Mouse (Mus musculus): ENCODE data around the gene Mbnl2. TPM values are rescaled to one million over a fixed set of nuclear protein-coding genes. Genes with fewer than 3 reads are reported as not detected.

Mbnl2 gene
- total RNA-seq, 2 experiments from 2014 or later: 237 to 252 TPM

DNA sequence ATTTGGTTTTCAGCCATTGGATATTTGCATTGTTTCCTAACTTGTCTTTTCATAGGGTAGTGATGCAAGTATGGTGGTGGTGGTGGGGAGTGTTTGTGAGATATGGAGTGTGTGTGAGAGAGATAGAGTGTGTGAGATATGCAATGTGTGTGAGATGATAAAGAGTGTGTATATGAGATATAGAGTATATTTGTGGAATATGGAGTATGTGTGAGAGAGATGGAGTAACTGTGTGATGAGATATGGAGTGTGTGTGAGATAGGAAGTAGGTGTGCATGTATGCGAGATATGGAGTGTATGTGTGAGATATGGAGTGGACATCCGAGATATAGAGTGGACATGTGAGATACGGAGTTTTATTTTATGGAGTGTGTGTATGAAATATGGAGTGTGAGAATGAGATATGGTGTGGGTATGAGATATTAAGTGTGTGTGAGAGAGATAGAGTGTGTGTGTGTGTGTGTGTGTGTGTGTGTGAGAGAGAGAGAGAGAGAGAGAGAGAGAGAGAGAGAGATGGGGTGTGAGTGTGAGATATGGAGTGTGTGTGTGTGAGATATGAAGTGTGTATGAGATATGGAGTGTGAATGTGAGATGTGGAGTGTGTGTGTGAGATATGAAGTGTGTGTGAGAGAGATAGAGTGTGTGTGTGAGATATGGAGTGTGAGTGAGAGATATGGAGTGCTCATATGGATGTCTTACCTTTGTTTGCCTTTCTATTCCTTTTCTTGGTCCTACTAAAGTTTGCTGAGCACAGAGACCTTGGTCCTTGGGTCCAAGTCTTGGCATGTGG is 188.7 kb downstream of the Mbnl2 start:
- no peak for DNase-seq
- intact Hi-C loops (cut with DNase I): no loop called here

DNA sequence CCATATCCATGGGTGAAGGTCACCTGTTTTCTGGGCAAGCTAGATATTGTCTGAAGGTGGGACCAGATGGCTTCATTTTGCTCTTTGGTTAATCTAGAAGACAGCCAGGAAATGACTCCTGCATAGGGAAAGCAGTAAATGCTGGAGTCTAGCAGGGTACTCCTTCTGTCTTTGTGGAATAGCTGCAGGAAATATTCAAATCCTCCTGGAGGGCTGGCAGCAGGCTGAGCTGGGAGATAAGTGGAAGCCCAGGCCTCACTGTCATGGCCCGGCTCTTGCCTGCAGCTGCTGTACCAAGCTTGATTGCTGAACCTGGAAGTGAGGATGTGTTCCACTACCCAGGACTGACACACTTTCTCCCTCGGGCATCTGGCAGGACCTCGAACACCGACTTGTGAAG is 191.3 kb downstream of the Mbnl2 start:
- intact Hi-C loops (cut with DNase I): no loop called here
- no peak for DNase-seq

DNA sequence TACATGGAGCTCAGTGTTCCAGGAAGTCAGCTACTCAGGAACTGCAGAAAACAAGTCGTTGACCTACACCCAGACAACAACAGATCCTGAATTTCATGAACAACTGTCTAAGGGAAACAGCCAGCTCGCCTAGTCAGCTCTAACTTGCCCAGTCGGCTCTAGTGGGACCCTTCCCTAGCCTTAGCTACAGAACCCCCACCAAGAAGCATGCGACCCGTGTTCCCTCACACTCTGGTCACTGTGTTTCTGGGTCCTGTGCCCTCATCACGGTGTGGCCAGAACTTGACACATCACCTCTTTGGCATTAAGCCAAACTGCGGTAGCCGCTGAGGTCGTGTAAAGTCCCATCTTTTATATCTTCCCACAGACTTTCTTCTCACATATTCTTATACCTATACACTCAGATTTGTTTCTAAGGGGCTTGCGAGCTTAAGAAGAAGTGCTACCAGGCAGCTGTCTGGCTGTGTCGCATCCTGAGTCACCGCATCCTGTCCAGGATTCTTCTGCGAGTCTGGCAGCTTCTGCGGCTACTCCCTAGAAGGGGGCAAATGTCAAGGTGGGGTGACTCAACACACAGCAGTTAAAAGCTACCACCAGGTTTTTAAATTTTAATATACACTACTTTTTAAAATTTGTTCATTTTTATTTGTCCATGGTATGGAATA is 193.8 kb downstream of the Mbnl2 start:
- no peak for DNase-seq
- intact Hi-C loops (cut with DNase I): no loop called here

DNA sequence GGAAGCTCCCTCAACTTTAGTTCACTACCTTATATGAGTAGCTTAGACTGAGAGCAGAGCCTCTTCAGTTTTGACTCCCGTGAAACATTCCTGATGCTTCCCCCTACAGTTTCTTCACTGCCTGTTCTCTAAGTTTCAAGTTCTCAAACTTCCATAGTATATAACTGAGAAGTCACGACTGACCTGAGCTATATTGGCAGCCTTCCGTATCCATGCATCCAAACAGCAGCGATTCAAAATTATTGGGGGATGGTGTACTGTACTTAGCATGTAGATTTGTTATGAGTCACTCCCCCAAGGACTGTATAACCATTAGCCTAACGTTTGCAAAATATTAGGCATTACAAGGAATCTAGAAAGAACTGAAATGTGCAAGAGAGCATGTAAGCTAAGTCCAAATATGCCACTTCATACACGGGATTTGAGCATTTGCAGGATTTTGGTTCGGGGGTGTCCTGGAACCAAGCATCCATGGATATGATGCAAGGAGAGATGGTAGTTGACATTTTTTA is 200.8 kb downstream of the Mbnl2 start:
- intact Hi-C loops (cut with DNase I): loop anchor here (5.0 kb wide), 5 partner anchors 74 to 339 kb away; partner anchors contain the start of gene Mbnl2
- no peak for DNase-seq

DNA sequence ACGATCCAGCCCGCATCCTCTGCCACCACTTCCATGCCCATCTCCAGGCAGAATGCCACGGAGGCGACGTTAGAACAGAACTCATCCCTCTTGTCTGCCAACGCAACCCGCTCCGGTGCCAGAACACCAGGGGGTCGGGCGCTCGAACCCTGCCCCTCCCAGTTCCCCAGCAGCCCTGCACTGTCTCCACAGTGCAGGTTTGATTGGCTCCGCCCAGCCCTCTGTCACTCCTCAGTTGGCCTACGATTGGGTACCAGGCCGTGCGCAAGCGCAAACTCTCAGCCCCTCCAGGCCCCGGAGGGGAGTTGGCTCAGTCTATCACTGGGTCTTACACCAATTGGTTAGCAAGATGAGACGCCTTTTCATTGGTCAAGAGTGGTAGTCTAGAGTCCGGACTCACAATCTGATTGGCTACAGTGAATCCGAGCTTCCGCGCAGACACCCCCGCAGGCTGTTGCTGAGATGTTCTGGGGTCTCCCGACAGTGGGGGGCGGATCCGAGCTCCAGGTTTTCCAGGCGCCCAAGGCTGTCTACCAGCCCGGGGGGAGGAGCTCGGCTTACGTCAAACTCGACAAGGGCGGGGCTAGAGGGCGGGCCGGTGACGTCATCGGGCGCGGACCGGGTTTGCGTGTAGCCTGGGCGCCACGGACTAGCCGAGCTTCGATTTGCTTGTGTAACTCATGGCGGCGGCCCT is 202.0 kb downstream of the Mbnl2 start:
- peak; percentile 99 for DNase-seq
- intact Hi-C loops (cut with DNase I): loop anchor here (5.0 kb wide), 5 partner anchors 75 to 340 kb away; partner anchors contain the start of gene Mbnl2

DNA sequence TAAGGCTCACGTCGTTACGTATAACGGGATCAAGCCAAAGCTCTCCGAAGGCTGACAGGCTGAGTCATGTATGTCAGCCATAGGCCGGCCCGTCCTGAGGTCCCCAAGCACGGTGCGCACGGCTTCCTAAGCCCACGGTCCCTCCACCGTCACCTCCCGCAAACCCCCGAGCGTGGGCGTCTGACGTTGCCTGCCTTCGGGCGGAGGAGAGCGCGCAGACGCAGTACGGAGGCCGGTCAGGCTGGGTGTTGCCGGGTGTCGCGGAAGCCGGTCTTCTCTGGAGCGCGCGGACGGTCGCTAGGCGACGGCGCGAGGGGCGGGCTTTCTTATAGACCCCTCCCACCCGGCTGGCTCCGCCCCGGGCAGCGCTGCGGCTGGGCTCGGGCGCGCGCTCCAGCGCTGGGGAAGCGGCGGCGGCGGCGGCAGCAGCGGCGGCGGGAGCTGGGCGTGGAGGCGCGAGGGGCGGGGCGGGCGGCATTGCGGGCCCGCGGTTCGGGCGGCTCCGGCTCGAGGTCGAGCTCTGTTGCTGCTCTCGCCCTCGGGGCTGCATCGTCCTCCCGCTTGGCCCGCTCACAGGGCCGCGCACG is 202.6 kb downstream of the Mbnl2 start, which contains the start of gene Rap2a:
Gene Rap2a, plus strand, starts transcription at position 463 of the 587 bp plus-strand sequence.
- intact Hi-C loops (cut with DNase I): loop anchor here (2.0 to 5.0 kb wide), 6 partner anchors 55 to 341 kb away; partner anchors contain the start of gene Mbnl2
- peak; percentile 96 to 97 for DNase-seq

DNA sequence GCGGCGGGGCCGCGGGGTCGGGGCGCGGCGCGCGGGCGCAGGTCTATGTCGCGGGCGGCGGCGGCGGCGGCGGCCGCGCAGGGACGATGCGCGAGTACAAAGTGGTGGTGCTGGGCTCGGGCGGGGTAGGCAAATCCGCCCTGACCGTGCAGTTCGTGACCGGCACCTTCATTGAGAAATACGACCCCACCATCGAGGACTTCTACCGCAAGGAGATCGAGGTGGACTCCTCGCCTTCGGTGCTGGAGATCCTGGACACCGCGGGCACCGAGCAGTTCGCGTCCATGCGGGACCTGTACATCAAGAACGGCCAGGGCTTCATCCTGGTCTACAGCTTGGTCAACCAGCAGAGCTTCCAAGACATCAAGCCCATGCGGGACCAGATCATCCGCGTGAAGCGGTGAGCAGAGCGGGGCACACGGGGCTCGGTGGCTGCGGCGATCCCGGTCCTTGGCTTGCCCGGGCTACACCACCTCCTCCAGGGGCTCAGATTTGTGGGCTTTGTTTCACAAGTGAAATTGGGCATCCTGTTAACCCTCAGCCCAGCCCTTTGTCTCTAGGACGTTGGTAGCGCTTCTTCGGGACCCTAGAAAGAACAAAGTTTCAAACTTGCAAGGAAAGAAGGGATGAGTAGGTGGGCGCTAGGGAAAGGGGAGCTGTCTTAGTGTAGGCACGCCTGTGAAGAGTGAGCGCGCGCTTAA is 203.3 kb downstream of the Mbnl2 start:
- DNase-seq: peak in 1 of 2 experiments; percentile 20
- intact Hi-C loops (cut with DNase I): loop anchor here (2.0 to 5.0 kb wide), 6 partner anchors 54 to 341 kb away; partner anchors contain the start of gene Mbnl2

DNA sequence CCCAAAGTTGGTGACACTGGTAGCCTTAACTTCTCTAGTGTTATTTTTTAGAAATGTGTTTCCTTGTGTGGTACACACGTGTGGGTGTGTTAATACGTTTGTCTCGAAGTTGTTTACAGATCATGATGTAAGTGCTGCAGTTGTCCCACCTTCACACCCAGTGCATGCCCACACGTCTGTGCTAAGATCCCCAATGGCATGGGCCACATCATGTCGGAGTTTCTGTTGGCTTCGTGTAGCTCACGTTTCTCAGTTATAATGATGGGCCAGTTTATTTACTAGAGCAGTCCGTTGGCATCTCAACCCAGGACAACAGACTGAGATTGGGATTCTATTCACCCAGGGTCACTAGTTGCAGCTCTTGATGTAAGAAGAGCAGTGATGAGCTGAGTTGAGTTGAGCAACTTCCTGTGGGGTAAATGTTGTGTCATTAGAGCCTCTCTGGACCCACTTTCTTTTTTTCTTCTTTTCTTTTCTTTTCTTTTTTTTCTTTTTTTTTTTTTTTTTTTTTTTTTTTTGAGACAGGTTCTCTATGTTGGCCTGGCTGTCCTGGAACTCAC is 205.0 kb downstream of the Mbnl2 start:
- no peak for DNase-seq
- intact Hi-C loops (cut with DNase I): no loop called here

DNA sequence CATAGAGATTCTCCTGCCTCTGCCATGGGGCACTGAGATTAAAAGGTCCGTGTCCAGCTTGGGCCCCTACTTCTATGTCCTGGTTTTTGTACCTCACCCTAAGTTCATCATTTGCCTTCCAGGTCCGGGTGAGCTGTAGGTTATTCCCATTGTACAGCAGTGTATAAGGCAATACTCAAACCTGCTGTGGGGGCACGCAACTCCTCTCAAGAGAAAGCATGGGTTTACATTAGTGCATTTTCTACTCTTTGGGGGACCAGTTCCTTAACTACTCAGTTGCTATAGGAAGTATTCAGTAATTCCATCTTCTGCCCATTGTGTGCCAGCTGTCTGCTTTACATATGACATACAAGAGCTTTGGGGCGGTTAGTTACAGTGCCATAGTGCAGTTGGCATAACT is 205.5 kb downstream of the Mbnl2 start:
- intact Hi-C loops (cut with DNase I): no loop called here
- DNase-seq: no peak

Other genes with a start within 250 kb of the Mbnl2 start
- not detected for gene Oxgr1, start 233.2 kb upstream of the Mbnl2 start, total RNA-seq (2021)
- gene Rap2a, start 202.8 kb downstream of the Mbnl2 start, total RNA-seq (2021): 10 to 100 TPM; 16.5 to 16.8 TPM

Measured in heart, postnatal 14 days (tissue).